Mouse (Mus musculus): ENCODE data around the gene Thsd4.

DNA sequence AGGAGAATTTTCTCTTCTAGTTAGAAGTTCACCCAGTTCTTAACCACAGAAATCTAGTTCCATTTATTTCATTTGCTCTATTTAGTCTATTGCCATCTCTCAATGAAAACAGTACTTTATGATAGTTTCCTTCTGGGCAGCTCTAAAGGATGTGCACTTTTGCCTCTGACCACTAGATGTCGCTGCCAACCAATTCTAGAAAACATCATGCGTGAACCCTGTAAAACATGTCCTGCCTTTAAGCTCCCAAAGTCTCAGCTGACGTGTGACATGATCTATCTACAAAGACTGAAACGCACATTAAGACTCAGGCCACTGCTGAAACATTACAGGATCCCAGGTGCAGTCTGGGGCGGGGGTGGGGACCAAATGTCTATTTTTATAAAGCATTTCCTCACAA lies 276.9 kb downstream of the Thsd4 start:
- peak; percentile 92 for TF ChIP-seq ZC3H11A (IDR thresholded peaks at IDR 0.05; ENCODE audit: borderline replicate concordance, low read depth, low read length)
- TF ChIP-seq MAFK (IDR thresholded peaks at IDR 0.05; ENCODE audit: insufficient read depth, low read depth, low read length), result no peak
- no peak for TF ChIP-seq ZNF384 (IDR thresholded peaks at IDR 0.05; ENCODE audit: low read depth, low read length)
- no peak for TF ChIP-seq HCFC1 (IDR thresholded peaks at IDR 0.05; ENCODE audit: borderline replicate concordance, insufficient read depth, low read length)
